Mouse (Mus musculus): ENCODE results near the gene Gm20388. TPM values are rescaled to one million over a fixed set of nuclear protein-coding genes. Genes with fewer than 3 reads are reported as not detected.

Gm20388 gene
- total RNA-seq, 4 experiments from 2014 or later = 0.17 to 15.1 (median 6.6) TPM

DNA sequence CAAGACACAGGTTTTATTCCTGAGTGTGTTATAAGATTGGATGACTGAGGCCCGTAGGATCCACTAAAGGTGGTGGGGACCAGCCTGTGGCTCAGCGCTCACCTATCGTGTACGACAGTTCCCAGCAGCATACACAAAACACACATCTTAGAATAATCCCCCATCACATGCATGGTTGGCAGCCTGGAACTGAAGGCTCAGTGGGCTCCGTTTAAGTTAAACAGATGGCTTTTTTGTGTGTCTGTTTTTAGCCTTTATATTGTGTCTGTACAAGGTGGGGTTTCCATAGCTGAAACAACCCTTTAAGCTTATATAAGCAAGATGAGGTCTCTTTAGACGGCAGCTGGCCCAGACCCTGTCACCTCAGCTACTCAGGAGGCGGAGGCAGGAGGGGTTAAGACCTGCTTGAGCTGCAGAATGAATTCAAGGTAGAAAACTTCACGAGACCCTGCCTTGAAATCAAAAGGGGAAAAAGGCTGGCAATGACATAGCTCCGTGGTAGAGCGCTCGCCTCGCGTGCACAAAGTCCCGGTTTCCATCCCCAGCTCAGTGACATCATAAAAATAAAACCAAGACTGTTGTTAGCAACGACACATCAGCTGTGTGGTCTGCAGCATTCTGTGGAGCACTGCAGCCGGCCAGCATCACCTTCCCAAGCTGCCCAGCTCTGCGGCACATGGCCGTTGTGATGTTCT lies 835.5 kb downstream of the Gm20388 start:
- DNase-seq (ENCODE audit: low spot score in 2 of 2) = no peak

GRCm38 (mm10) chr8:120747286-120747685 lies 836.6 kb downstream of the Gm20388 start:
- DNase-seq (ENCODE audit: low spot score in 2 of 2) = no peak

- no peak for DNase-seq (ENCODE audit: low spot score in 2 of 2)
These were observed 840.0 kb downstream of the Gm20388 start for GRCm38 (mm10) chr8:120750616-120751015.

- no peak for DNase-seq (ENCODE audit: low spot score in 2 of 2)
These were observed 840.8 kb downstream of the Gm20388 start for GRCm38 (mm10) chr8:120751226-120752081.

DNA sequence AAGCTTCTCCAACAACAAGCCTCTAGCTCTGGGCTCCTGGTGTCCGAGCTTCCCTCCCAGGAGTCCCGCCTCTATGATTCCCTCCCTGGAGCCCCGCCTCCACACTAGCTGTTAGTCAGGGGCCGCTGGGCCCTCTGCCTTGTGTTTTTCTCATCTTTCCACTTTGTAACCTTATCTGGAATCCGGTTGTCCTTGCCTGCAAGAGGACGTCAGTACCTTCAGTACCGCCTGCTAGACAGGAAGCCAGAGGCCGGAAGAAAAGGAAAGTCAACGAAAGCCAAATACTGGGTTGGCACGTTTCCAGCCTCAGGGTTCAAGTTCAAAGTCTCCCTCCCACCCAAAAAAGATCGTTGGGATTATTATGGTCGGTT lies 841.4 kb downstream of the Gm20388 start:
- DNase-seq (ENCODE audit: low spot score in 2 of 2) = no peak

DNA sequence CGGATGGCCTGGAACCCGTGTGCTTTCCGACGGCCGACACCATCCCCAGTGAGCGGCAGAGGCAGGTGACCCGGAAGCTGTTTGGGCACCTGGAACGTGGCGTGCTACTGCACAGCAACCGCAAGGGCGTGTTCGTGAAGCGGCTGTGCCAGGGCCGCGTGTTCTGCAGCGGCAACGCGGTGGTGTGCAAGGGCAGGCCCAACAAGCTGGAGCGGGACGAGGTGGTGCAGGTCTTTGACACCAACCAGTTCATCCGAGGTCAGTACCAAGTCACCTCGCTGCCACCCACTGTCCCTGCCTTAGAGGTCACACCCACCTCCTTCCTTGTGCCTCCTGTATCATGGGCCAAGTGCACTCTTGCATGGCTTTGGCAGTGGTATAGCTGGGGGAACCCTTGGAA lies 842.8 kb downstream of the Gm20388 start:
- no peak for DNase-seq (ENCODE audit: low spot score in 2 of 2)

- no peak for DNase-seq (ENCODE audit: low spot score in 2 of 2)
These were observed 845.0 kb downstream of the Gm20388 start for GRCm38 (mm10) chr8:120755306-120756297.

DNA sequence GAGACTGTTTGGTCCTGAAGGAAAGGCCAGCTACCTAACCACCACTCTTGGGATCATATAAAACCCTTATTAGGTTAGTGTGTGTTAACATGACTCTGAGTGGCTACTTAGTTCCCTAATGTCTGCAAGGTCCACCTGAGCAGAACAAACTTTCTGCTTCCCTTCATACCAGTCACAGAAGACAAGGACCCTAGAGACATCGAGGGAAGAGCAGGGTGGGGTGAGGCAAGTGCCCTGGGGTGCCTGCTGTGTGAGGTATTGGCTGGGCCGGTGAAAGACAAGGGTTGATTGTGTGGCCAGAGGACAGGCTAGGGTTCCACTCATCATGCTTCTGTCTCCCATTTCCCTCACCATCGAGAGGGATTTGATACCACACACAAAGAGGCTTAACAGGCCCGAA lies 847.4 kb downstream of the Gm20388 start:
- no peak for DNase-seq (ENCODE audit: low spot score in 2 of 2)

DNA sequence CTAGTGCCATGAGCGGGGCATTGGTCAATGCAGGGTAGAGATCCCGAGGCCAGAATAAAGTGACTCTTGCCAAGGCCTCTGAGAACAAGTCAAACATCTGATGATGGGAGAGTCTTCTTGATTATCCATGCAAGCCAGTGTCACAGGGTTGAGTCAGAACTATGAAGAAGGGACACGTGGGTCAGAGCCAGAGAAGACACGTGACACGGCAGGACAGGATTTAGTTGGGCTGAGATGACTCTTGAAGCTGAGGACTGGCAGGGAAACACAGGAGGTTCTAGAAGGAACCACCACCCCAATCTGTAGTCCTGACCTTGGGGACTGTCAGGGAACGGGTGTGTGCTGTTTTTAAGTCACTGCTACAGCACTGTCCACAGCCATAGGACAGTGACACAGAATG lies 849.2 kb downstream of the Gm20388 start:
- no peak for DNase-seq (ENCODE audit: low spot score in 2 of 2)

DNA sequence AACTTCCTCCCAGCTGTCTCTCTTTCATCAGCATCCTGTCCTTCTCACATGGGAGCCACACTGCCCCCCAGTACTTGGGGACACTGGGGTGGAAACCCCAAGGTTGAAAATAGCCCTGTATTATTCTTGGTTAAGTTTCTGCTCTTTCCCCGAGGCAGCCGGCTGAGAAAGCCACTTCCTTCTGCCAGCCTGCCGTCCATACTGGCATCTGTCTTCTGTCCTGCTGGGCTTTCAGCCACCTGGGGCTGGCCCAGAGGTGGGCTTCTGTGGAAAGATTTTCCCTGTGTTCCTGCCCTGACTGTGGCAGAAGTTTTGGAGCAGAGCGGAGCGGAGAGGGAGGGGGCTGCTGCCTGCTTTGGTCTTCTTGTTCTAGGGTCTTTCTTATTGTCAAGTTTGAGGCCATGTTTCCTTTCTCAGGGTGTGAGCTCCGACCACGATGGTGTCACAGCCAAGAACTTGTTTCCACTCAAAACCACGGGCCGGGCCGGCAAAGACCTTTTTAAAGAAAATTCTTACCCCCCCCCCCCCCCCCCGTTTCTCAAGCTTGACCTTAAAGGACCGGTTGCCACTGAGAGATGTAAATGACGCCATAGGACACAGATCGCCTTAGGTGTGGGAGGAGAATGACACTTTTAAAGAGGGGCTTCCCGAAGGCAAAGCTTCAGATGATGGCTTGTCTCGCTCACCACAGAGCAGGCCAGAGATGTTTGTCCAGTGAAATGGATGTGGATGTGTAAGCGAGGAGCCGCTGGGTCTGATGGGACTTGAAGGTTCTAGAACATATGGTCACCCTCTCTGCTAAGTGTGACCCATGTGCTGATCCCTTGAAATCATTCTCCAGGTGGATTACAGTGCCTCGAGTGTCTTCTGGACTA lies 849.9 kb downstream of the Gm20388 start:
- DNase-seq (ENCODE audit: low spot score in 2 of 2) = no peak

DNA sequence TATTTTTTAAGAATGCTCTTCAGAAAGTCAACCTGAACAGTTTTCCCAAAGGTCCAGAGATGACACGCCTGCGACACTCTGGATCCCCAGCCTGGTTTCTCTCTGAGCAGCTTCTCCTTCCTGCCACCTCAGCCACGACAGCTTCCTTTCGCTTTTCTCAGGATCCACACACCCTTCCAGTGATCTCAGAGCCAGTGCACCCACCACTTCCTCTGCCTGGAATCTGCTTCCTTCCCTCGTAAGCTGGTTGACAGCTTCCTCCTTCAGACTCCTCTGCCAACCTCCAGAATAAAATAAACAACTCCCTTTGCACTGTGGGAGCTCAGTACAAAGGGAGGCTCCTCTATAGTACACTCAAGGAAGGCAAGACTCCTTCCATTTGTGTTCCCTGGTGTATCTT lies 852.6 kb downstream of the Gm20388 start:
- DNase-seq (ENCODE audit: low spot score in 2 of 2) = no peak

- no peak for DNase-seq (ENCODE audit: low spot score in 2 of 2)
These were observed 854.0 kb downstream of the Gm20388 start for GRCm38 (mm10) chr8:120764638-120765037.

GRCm38 (mm10) chr8:120766622-120767021 lies 856.0 kb downstream of the Gm20388 start:
- no peak for DNase-seq (ENCODE audit: low spot score in 2 of 2)

- DNase-seq (ENCODE audit: low spot score in 2 of 2) = no peak
These were observed 858.0 kb downstream of the Gm20388 start for GRCm38 (mm10) chr8:120768454-120769218.

DNA sequence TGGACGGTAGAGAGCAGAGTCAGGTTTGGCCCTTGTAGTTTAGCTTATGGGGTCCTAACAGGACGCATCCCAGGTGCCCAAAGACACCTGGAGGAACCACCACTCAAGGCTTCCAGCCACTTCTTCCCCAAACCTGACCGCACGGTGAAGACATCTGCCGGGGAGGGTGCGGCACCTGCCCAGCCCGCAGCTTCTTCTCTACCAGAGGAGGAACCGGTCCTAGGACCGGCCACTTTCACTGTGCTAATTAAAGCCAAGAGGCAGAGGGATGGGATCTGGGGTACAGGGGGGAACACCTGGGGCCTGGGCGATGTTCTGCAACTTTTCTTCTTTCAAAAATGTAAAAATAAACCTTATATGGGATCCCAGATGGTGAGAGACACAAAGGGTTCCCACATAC lies 866.5 kb downstream of the Gm20388 start:
- DNase-seq (ENCODE audit: low spot score in 2 of 2) = no peak

DNA sequence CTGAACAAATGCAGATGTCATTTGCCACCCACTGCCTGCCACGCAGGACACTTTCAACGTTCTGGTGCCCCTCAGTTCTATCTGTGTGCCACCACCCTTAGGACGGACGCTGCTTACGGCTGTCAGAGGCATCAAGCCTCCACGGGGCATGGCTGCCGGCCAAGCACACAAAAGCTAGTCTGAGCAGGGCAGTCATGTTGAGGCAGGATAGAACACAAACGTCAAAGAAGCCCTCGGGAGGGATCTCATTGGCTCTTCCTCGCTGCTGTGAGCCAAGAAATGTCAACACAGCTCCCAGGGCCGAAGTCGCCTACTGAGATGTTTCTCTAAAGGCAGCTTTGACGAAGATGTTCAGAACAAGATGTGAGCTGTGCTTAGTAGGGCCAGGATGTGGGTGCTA lies 867.1 kb downstream of the Gm20388 start:
- DNase-seq (ENCODE audit: low spot score in 2 of 2) = no peak

- DNase-seq (ENCODE audit: low spot score in 2 of 2) = no peak
These were observed 868.5 kb downstream of the Gm20388 start for GRCm38 (mm10) chr8:120779106-120779505.

DNA sequence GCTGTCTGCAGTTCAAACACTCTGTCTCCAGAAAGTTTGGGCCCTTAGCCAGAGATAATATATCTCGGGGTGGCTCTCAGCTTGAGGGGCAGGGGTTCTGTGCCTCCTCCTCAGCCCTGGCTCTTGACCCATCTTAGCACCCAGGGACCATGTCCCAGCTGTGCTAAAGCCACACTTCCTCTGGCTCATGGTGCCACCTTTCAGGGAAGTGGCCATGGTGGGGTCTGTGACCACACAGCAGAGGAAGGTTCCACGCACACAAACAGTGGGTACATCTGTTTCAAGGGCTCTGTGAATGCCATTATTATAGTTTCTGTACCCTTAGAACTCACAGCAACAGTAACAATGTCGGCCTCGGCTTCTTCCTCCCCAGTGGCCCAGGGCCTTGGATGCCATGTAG lies 873.1 kb downstream of the Gm20388 start:
- no peak for DNase-seq (ENCODE audit: low spot score in 2 of 2)

DNA sequence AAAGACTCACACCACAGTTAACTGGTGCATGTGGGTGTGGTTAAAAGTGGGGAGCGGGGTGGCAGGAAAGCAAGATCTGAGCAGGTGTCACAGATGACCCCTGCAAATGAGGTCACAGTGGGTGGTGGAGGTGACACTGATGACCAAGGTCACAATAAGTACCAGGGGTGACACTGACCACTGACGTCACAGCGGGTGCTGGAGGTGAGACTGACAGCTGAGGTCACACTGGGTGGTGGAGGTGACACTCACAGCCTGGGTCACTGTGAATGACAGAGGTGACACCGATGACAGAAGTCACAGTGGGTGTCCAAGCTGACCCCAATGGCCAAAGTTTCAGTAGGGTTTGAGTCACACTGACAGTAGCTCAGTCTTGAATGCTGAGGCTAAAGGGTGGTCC lies 876.1 kb downstream of the Gm20388 start:
- no peak for DNase-seq (ENCODE audit: low spot score in 2 of 2)

GRCm38 (mm10) chr8:120787631-120788030 lies 877.0 kb downstream of the Gm20388 start:
- no peak for DNase-seq (ENCODE audit: low spot score in 2 of 2)
